8 mouse cellular contexts compared by ENCODE assay signal in genomic region chr9:36796781-36797555, GRCm38 (mm10). TPM values are rescaled to one million over a fixed set of nuclear protein-coding genes. Genes with fewer than 3 reads are reported as not detected.
A peak's percentile ranks its signal among the peaks of the same experiment; 100 is the strongest.
DNase-seq lines count a peak whose midpoint lies in the region; ATAC-seq and TF ChIP-seq lines count a peak whose summit lies in the region.

Gene Ei24 (minus strand): TSS chr9:36797393.

- H3K27me3 ChIP-seq in embryonic facial prominence, embryonic 13.5 days: no peaks in the 10 kb centered on the region
- no peaks in the 10 kb centered on the region for H3K27me3 ChIP-seq in kidney, adult 2 months (replicated peaks; ENCODE audit: control insufficient read depth, insufficient read depth, low read length)
- no peaks in the 10 kb centered on the region for H3K27me3 ChIP-seq in limb, embryonic 11.5 days (ENCODE audit: control insufficient read depth, insufficient read depth, low read length)
- no peaks in the 10 kb centered on the region for H3K27me3 ChIP-seq in midbrain, embryonic 13.5 days
- H3K27me3 ChIP-seq in small intestine, adult 2 months (ENCODE audit: control insufficient read depth, insufficient read depth, low read length): no peaks in the 10 kb centered on the region

- DNase-seq in 3134 (ENCODE audit: extremely low read depth, insufficient read length, low spot score): peak; percentile 90
- DNase-seq in adrenal gland, postnatal 4 days (ENCODE audit: low spot score in 2 of 2): peak; percentile 91 to 94
- DNase-seq in heart, adult 18-20 months: peak; percentile 93 to 97
- peak; percentile 97 for DNase-seq in kidney, adult 2 months
- peak; percentile 94 for DNase-seq in limb, embryonic 11.5 days (ENCODE audit: low spot score)

- no peaks in the 10 kb centered on the region; the same call in 1 of the 2 replicates for H3K4me1 ChIP-seq in embryonic facial prominence, embryonic 13.5 days
- peaks cover 10% of the 10 kb centered on the region for H3K4me1 ChIP-seq in kidney, adult 2 months (ENCODE audit: control insufficient read depth, insufficient read depth, low read length)
- H3K4me1 ChIP-seq in limb, embryonic 11.5 days (ENCODE audit: control insufficient read depth, insufficient read depth, low read length): no peaks in the 10 kb centered on the region
- H3K4me1 ChIP-seq in midbrain, embryonic 13.5 days (replicated peaks): peaks cover 27% of the 10 kb centered on the region
- no peaks in the 10 kb centered on the region for H3K4me1 ChIP-seq in small intestine, adult 2 months (ENCODE audit: control insufficient read depth, insufficient read depth, insufficient read length, low read length)

- H3K9me3 ChIP-seq in embryonic facial prominence, embryonic 13.5 days: no peaks in the 10 kb centered on the region
- no peaks in the 10 kb centered on the region; the same call in 1 of the 2 replicates for H3K9me3 ChIP-seq in limb, embryonic 11.5 days (ENCODE audit: control insufficient read depth, low read length)
- H3K9me3 ChIP-seq in midbrain, embryonic 13.5 days: no peaks in the 10 kb centered on the region

- peaks cover 9% of the 10 kb centered on the region for H3K36me3 ChIP-seq in embryonic facial prominence, embryonic 13.5 days
- H3K36me3 ChIP-seq in kidney, adult 2 months (ENCODE audit: control insufficient read depth, insufficient read depth, low read length): no peaks in the 10 kb centered on the region; the same call in 1 of the 2 replicates
- H3K36me3 ChIP-seq in limb, embryonic 11.5 days (ENCODE audit: control insufficient read depth, insufficient read depth, low read length): no peaks in the 10 kb centered on the region
- peaks cover 7% of the 10 kb centered on the region for H3K36me3 ChIP-seq in midbrain, embryonic 13.5 days
- peaks cover 2% of the 10 kb centered on the region; the same call in 1 of the 2 replicates for H3K36me3 ChIP-seq in small intestine, adult 2 months (ENCODE audit: control insufficient read depth, insufficient read depth, low read length)

- peak within 1 kb of the TSS; percentile 97 for H3K4me3 ChIP-seq in embryonic facial prominence, embryonic 13.5 days
- peak within 1 kb of the TSS; percentile 96 for H3K4me3 ChIP-seq in kidney, adult 2 months (ENCODE audit: insufficient read depth, low read depth, low read length)
- H3K4me3 ChIP-seq in limb, embryonic 11.5 days (ENCODE audit: low read depth, low read length): peak within 1 kb of the TSS; percentile 89
- H3K4me3 ChIP-seq in midbrain, embryonic 13.5 days (replicated peaks): peak within 1 kb of the TSS; percentile 95
- peak within 1 kb of the TSS; percentile 97 for H3K4me3 ChIP-seq in small intestine, adult 2 months (ENCODE audit: low read depth, low read length)

- TF ChIP-seq CTCF in kidney, adult 2 months (conservative IDR thresholded peaks at IDR 0.05; ENCODE audit: insufficient read depth, insufficient read length, low read depth, low read length): no peak
- no peak for TF ChIP-seq CTCF in small intestine, adult 2 months (IDR thresholded peaks at IDR 0.05; ENCODE audit: extremely low read depth, insufficient read length, insufficient replicate concordance, low read depth, low read length)

- peak within 1 kb of the TSS; percentile 80 for H3K4me2 ChIP-seq in embryonic facial prominence, embryonic 13.5 days
- peak within 1 kb of the TSS; percentile 78 for H3K4me2 ChIP-seq in limb, embryonic 11.5 days (ENCODE audit: low read depth, severe bottlenecking)
- peak within 1 kb of the TSS; percentile 90 for H3K4me2 ChIP-seq in midbrain, embryonic 13.5 days (replicated peaks)

- WGBS in embryonic facial prominence, embryonic 13.5 days: 1% methylated on average over 64 of the region's 66 CpGs
- under 1% methylated on average over 66 of the region's 66 CpGs for WGBS in kidney, adult 2 months
- under 1% methylated on average over 61 of the region's 66 CpGs for WGBS in limb, embryonic 11.5 days
- under 1% methylated on average over 62 of the region's 66 CpGs for WGBS in midbrain, embryonic 13.5 days
- under 1% methylated on average over 66 of the region's 66 CpGs for WGBS in small intestine, adult 2 months

- H3K9ac ChIP-seq in embryonic facial prominence, embryonic 13.5 days: peak within 1 kb of the TSS; percentile 98
- peak within 1 kb of the TSS; percentile 93 for H3K9ac ChIP-seq in limb, embryonic 11.5 days (ENCODE audit: low read length)
- H3K9ac ChIP-seq in midbrain, embryonic 13.5 days (replicated peaks): peak within 1 kb of the TSS; percentile 98

- H3K27ac ChIP-seq in embryonic facial prominence, embryonic 13.5 days: peak within 1 kb of the TSS; percentile 80
- H3K27ac ChIP-seq in kidney, adult 2 months (ENCODE audit: insufficient read depth, low read depth, low read length): peak within 1 kb of the TSS; percentile 46
- H3K27ac ChIP-seq in limb, embryonic 11.5 days (replicated peaks; ENCODE audit: low read depth, low read length): peak within 1 kb of the TSS; percentile 30; the same call in 1 of the 2 replicates
- H3K27ac ChIP-seq in midbrain, embryonic 13.5 days: peak within 1 kb of the TSS; percentile 74
- H3K27ac ChIP-seq in small intestine, adult 2 months (ENCODE audit: insufficient read depth, low read depth, low read length): peak within 1 kb of the TSS; percentile 23; the same call in 1 of the 2 replicates

- ATAC-seq in embryonic facial prominence, embryonic 13.5 days (ENCODE audit: insufficient number of reproducible peaks, insufficient read depth, low FRiP score, low TSS enrichment, low read depth): peak; percentile 96
- ATAC-seq in limb, embryonic 11.5 days (ENCODE audit: insufficient number of reproducible peaks, low FRiP score, low TSS enrichment, low read depth): peak; percentile 95
- ATAC-seq in midbrain, embryonic 13.5 days: peak; percentile 99

- peak; percentile 46 for TF ChIP-seq POLR2A in kidney, adult 2 months (IDR thresholded peaks at IDR 0.05; ENCODE audit: low read depth, low read length)
- TF ChIP-seq POLR2A in small intestine, adult 2 months (IDR thresholded peaks at IDR 0.05; ENCODE audit: low read depth, low read length): peak; percentile 85

RNA-seq across cellular contexts. Expression of gene Ei24, which starts in this region (rescaled TPM):
- total RNA-seq in adrenal gland, postnatal 4 days (2021): 100 to 1,000 TPM; 117 to 119 TPM
- 119 TPM in 2 replicates for polyA plus RNA-seq in embryonic facial prominence, embryonic 13.5 days (2015; fragmentation: Nextera tagmentation; extraction: Ambion mirVana)
- 10 to 100 TPM; 63.4 to 66.8 TPM for total RNA-seq in heart, adult 18-20 months (2021)
- 85.9 and 94.1 TPM in 2 replicates for polyA plus RNA-seq in kidney, adult 2 months (2012; rRNA removed)
- 55.5 and 73.6 TPM in 2 replicates for polyA plus RNA-seq in limb, embryonic 11.5 days (2014; fragmentation: Nextera tagmentation; extraction: Ambion mirVana)
- 111 and 115 TPM in 2 replicates for polyA plus RNA-seq in midbrain, embryonic 13.5 days (2015; fragmentation: Nextera tagmentation; extraction: Ambion mirVana)
- polyA plus RNA-seq in small intestine, adult 2 months (2012; rRNA removed): 19.0 and 50.7 TPM in 2 replicates

Comparison
In these comparisons a context has a peak if more than half of its experiments do, and no peak if none do; other contexts are left out.
1. Peak in every context shown above with its lines: DNase-seq, ATAC-seq, H3K4me3 ChIP-seq and H3K27ac ChIP-seq.
2. H3K27ac ChIP-seq: peak in every context shown above with its lines; median percentile 80 in embryonic facial prominence, embryonic 13.5 days; 74 in midbrain, embryonic 13.5 days; 46 in kidney, adult 2 months; 30 in limb, embryonic 11.5 days; 23 in small intestine, adult 2 months.